Mouse (Mus musculus): ENCODE data around the gene Polr3c. TPM values are rescaled to one million over a fixed set of nuclear protein-coding genes. Genes with fewer than 3 reads are reported as not detected.

Gene Polr3c
- total RNA-seq, 1 experiment, result 22.2 TPM

- no peak for TF ChIP-seq CHD2 (IDR thresholded peaks at IDR 0.05; ENCODE audit: low read depth, low read length)
- TF ChIP-seq HCFC1 (IDR thresholded peaks at IDR 0.05; ENCODE audit: borderline replicate concordance, insufficient read depth, low read length), result no peak
- no peak for TF ChIP-seq ZNF384 (IDR thresholded peaks at IDR 0.05; ENCODE audit: low read depth, low read length)
- TF ChIP-seq ZC3H11A (IDR thresholded peaks at IDR 0.05; ENCODE audit: borderline replicate concordance, low read depth, low read length), result no peak
- no peak for TF ChIP-seq MAFK (IDR thresholded peaks at IDR 0.05; ENCODE audit: insufficient read depth, low read depth, low read length)
- Histone ChIP-seq H3K36me3 (ENCODE audit: control insufficient read depth, insufficient read depth, low read length, poor library complexity, severe bottlenecking) (peaks cover 33% of the 10 kb centered on the region), H3K4me1 (ENCODE audit: control insufficient read depth in 2 of 2, insufficient read depth in 2 of 2, low read length in 2 of 2, poor library complexity in 1 of 2) (peaks cover 8 to 42% of the 10 kb centered on the region in 2 experiments; a peak in 3 of 4 replicates), H3K9me3 (ENCODE audit: control insufficient read depth, insufficient read depth, low read depth, low read length) (no peaks in the 10 kb centered on the region), H3K27ac (ENCODE audit: insufficient read depth, low read depth, low read length, poor library complexity, severe bottlenecking) (0 out of 2 replicates have a peak overlapping the region, but pooled peaks have one; percentile 36), H3K4me3 (ENCODE audit: insufficient read depth in 1 of 2, low read depth in 1 of 2, low read length in 2 of 2, poor library complexity in 1 of 2, severe bottlenecking in 1 of 2) (peak overlapping the region; percentile 22 to 29; a peak in 2 of 4 replicates), H3K9ac (ENCODE audit: insufficient read depth, low read depth, low read length, poor library complexity, severe bottlenecking) (no peak overlapping the region)
- in situ Hi-C loops (cut with MboI; ENCODE audit: low sequenced_read_pairs in 2 of 2, unreplicated experiment in 2 of 2), result no loop called here
- DNase-seq (ENCODE audit: low read depth, low spot score), result no peak
Observed at GRCm38 (mm10) chr3:96701003-96701402, 26.4 kb downstream of the Polr3c start.

GRCm38 (mm10) chr3:96700376-96700775, 27.1 kb downstream of the Polr3c start:
- Histone ChIP-seq H3K9ac (ENCODE audit: insufficient read depth, low read depth, low read length, poor library complexity, severe bottlenecking) (no peak overlapping the region), H3K4me3 (ENCODE audit: insufficient read depth in 1 of 2, low read depth in 1 of 2, low read length in 2 of 2, poor library complexity in 1 of 2, severe bottlenecking in 1 of 2) (no peak overlapping the region), H3K27ac (ENCODE audit: insufficient read depth, low read depth, low read length, poor library complexity, severe bottlenecking) (no peak overlapping the region), H3K9me3 (ENCODE audit: control insufficient read depth, insufficient read depth, low read depth, low read length) (no peaks in the 10 kb centered on the region), H3K36me3 (ENCODE audit: control insufficient read depth, insufficient read depth, low read length, poor library complexity, severe bottlenecking) (peaks cover 33% of the 10 kb centered on the region), H3K4me1 (ENCODE audit: control insufficient read depth in 2 of 2, insufficient read depth in 2 of 2, low read length in 2 of 2, poor library complexity in 1 of 2) (peaks cover 8 to 42% of the 10 kb centered on the region in 2 experiments; a peak in 3 of 4 replicates)
- DNase-seq (ENCODE audit: low read depth, low spot score), result peak; percentile 56
- TF ChIP-seq CHD2 (IDR thresholded peaks at IDR 0.05; ENCODE audit: low read depth, low read length), result no peak
- TF ChIP-seq HCFC1 (IDR thresholded peaks at IDR 0.05; ENCODE audit: borderline replicate concordance, insufficient read depth, low read length), result no peak
- no peak for TF ChIP-seq MAFK (IDR thresholded peaks at IDR 0.05; ENCODE audit: insufficient read depth, low read depth, low read length)
- TF ChIP-seq ZNF384 (IDR thresholded peaks at IDR 0.05; ENCODE audit: low read depth, low read length), result no peak
- TF ChIP-seq ZC3H11A (IDR thresholded peaks at IDR 0.05; ENCODE audit: borderline replicate concordance, low read depth, low read length), result no peak
- in situ Hi-C loops (cut with MboI; ENCODE audit: low sequenced_read_pairs in 2 of 2, unreplicated experiment in 2 of 2), result no loop called here

- no peak for DNase-seq (ENCODE audit: low read depth, low spot score)
- Histone ChIP-seq H3K4me3 (ENCODE audit: insufficient read depth in 1 of 2, low read depth in 1 of 2, low read length in 2 of 2, poor library complexity in 1 of 2, severe bottlenecking in 1 of 2) (no peak overlapping the region), H3K4me1 (ENCODE audit: control insufficient read depth in 2 of 2, insufficient read depth in 2 of 2, low read length in 2 of 2, poor library complexity in 1 of 2) (peaks cover 8 to 37% of the 10 kb centered on the region in 2 experiments; a peak in 3 of 4 replicates), H3K36me3 (ENCODE audit: control insufficient read depth, insufficient read depth, low read length, poor library complexity, severe bottlenecking) (peaks cover 22% of the 10 kb centered on the region), H3K9me3 (ENCODE audit: control insufficient read depth, insufficient read depth, low read depth, low read length) (no peaks in the 10 kb centered on the region), H3K27ac (ENCODE audit: insufficient read depth, low read depth, low read length, poor library complexity, severe bottlenecking) (no peak overlapping the region), H3K9ac (ENCODE audit: insufficient read depth, low read depth, low read length, poor library complexity, severe bottlenecking) (no peak overlapping the region)
- in situ Hi-C loops (cut with MboI; ENCODE audit: low sequenced_read_pairs in 2 of 2, unreplicated experiment in 2 of 2), result no loop called here
- TF ChIP-seq HCFC1 (IDR thresholded peaks at IDR 0.05; ENCODE audit: borderline replicate concordance, insufficient read depth, low read length), result no peak
Observed at GRCm38 (mm10) chr3:96698993-96699690, 28.3 kb downstream of the Polr3c start.

- DNase-seq (ENCODE audit: low read depth, low spot score), result peak; percentile 82
- H3K9me3 ChIP-seq (ENCODE audit: control insufficient read depth, insufficient read depth, low read depth, low read length), result no peaks in the 10 kb centered on the region
- H3K27ac ChIP-seq (ENCODE audit: insufficient read depth, low read depth, low read length, poor library complexity, severe bottlenecking), result peak overlapping the region; percentile 80
- in situ Hi-C loops (cut with MboI; ENCODE audit: low sequenced_read_pairs in 2 of 2, unreplicated experiment in 2 of 2), result no loop called here
- peaks cover 7% of the 10 kb centered on the region; the same call in 1 of the 2 replicates for H3K36me3 ChIP-seq (ENCODE audit: control insufficient read depth, insufficient read depth, low read length, poor library complexity, severe bottlenecking)
- peak overlapping the region; percentile 88 to 92 for H3K4me3 ChIP-seq (ENCODE audit: insufficient read depth in 1 of 2, low read depth in 1 of 2, low read length in 2 of 2, poor library complexity in 1 of 2, severe bottlenecking in 1 of 2)
- no peak for TF ChIP-seq CHD2 (IDR thresholded peaks at IDR 0.05; ENCODE audit: low read depth, low read length)
- no peak; the same call in 1 of the 2 replicates for TF ChIP-seq HCFC1 (IDR thresholded peaks at IDR 0.05; ENCODE audit: borderline replicate concordance, insufficient read depth, low read length)
- H3K4me1 ChIP-seq (ENCODE audit: control insufficient read depth in 2 of 2, insufficient read depth in 2 of 2, low read length in 2 of 2, poor library complexity in 1 of 2), result peaks cover 13 to 25% of the 10 kb centered on the region in 2 experiments
- H3K9ac ChIP-seq (ENCODE audit: insufficient read depth, low read depth, low read length, poor library complexity, severe bottlenecking), result peak overlapping the region; percentile 90
Observed at GRCm38 (mm10) chr3:96696766-96697732, 30.4 kb downstream of the Polr3c start.

Data from ES-E14 (cell line).